Mouse (Mus musculus) embryonic facial prominence, embryonic 14.5 days (tissue): ENCODE results near the gene Top1. TPM values are rescaled to one million over a fixed set of nuclear protein-coding genes. Genes with fewer than 3 reads are reported as not detected.

Source experiments
- ATAC-seq: fragments of 200-750 bp; cut with Nextera tagmentation; 2 replicates; pipeline ENCODE4 v1.8.0; 2017; ENCODE audit warnings: low read depth, moderate number of reproducible peaks, moderate TSS enrichment
- DNase-seq: peaks from one replicate; pipeline ENCODE4 v3.0.0-alpha.2; 2015; ENCODE audit warnings: low spot score
- H3K27ac ChIP-seq: fragments of 300-500 bp; sonication (generic); replicated peaks from 2 replicates; pipeline ENCODE4 v1.5.1; 2014; ENCODE audit warnings: low read depth, mild to moderate bottlenecking, low read length, moderate library complexity
- H3K27me3 ChIP-seq: fragments of 300-500 bp; sonication (generic); replicated peaks from 2 replicates; pipeline ENCODE4 v1.6.1; 2014; ENCODE audit warnings: low read length; ENCODE audit not compliant: control insufficient read depth, insufficient read depth
- H3K36me3 ChIP-seq: fragments of 300-500 bp; sonication (generic); 2 replicates; pipeline ENCODE4 v1.6.1; 2014; ENCODE audit warnings: low read length, mixed read lengths; ENCODE audit not compliant: control insufficient read depth, insufficient read depth
- H3K4me1 ChIP-seq: fragments of 300-500 bp; sonication (generic); 2 replicates; pipeline ENCODE4 v1.6.1; 2014; ENCODE audit warnings: antibody characterized with exemption, low read length; ENCODE audit not compliant: control insufficient read depth, insufficient read depth
- H3K4me2 ChIP-seq: fragments of 300-500 bp; sonication (generic); 2 replicates; pipeline ENCODE4 v1.6.1; 2014; ENCODE audit warnings: low read depth, mild to moderate bottlenecking, low read length, moderate library complexity, mixed read lengths
- H3K4me3 ChIP-seq: fragments of 300-500 bp; sonication (generic); 2 replicates; pipeline ENCODE4 v1.5.1; 2014; ENCODE audit warnings: low read depth, mild to moderate bottlenecking, low read length
- H3K9ac ChIP-seq: fragments of 300-500 bp; sonication (generic); 2 replicates; pipeline ENCODE4 v1.6.1; 2014; ENCODE audit warnings: low read depth, mild to moderate bottlenecking, low read length, moderate library complexity, mixed read lengths
- H3K9me3 ChIP-seq: fragments of 300-500 bp; sonication (generic); 2 replicates; pipeline ENCODE4 v1.6.1; 2016; ENCODE audit warnings: low read length; ENCODE audit not compliant: control insufficient read depth
- WGBS: fragments of 180-500 bp; shearing (Covaris S2); extraction: QIAGEN DNeasy Blood & Tissue Kit; methylation state at CpG from one replicate; pipeline ENCODE4 v1.1.7; 2014; 5-methylcytosine and 5-hydroxymethylcytosine counted together
- polyA plus RNA-seq: library from polyadenylated mRNA; unstranded; fragments of >200 nt; fragmentation: Nextera tagmentation; extraction: Ambion mirVana; gene quantifications from 2 replicates; pipeline ENCODE4 v1.2.1, GENCODE M21; 2014

Gene Top1
- polyA plus RNA-seq, 1 experiment from 2014 or later, result 64.0 TPM

DNA sequence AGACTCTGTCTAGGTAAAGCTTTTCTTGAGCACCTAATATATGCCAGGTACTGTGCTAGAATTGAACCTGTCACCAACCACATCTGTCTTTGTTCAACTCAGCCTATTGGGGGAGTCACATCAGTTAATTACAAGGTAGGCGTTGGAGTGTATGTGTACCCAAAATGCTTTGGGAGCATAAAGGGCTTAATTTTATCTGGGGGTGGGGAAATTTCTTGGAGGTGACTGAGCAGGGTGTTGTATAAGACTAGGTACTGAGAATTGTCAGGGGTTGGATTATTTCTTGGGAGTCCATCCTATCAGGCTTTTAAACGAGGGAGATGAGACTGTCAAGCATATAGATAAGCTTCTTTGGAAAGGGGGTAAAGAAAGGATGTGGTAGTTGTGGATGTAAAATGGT, 2.4 kb downstream of the Top1 start:
- Histone ChIP-seq H3K4me3 (peak overlapping the region; percentile 100), H3K4me1 (peaks cover 30% of the 10 kb centered on the region), H3K9me3 (no peaks in the 10 kb centered on the region), H3K27ac (no peak overlapping the region), H3K27me3 (no peaks in the 10 kb centered on the region), H3K9ac (peak overlapping the region; percentile 99; the same call in 1 of the 2 replicates), H3K36me3 (peaks cover 5% of the 10 kb centered on the region), H3K4me2 (peak overlapping the region; percentile 61)
- ATAC-seq, result no peak
- 42% methylated on average over 2 of the region's 2 CpGs for WGBS
- DNase-seq, result no peak

DNA sequence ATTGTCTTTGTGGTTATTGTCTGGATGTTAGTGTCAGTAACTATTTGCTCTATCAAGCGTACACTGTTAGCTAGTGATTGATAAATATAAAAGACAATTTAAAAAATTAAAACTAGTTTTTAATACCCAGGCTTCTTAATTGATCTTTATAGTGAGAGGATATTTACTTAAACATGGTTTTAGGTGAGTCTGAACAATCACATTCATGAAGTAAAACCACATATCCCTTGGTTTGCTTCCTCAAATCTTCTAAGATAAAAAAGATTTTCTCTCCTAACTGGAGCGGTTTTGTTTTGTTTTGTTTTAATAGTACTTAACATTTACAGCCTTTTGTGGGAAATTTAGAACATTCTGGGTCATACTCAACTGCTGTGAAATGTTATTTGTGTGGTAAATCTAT, 3.4 kb downstream of the Top1 start:
- Histone ChIP-seq H3K9ac (peak overlapping the region; percentile 46), H3K4me2 (peak overlapping the region; percentile 61), H3K27ac (no peak overlapping the region; the same call in 1 of the 2 replicates), H3K9me3 (no peaks in the 10 kb centered on the region), H3K4me3 (peak overlapping the region; percentile 100), H3K4me1 (peaks cover 30% of the 10 kb centered on the region), H3K36me3 (peaks cover 9% of the 10 kb centered on the region), H3K27me3 (no peaks in the 10 kb centered on the region)
- ATAC-seq, result no peak
- 79% methylated on average over 2 of the region's 2 CpGs for WGBS
- DNase-seq, result no peak

DNA sequence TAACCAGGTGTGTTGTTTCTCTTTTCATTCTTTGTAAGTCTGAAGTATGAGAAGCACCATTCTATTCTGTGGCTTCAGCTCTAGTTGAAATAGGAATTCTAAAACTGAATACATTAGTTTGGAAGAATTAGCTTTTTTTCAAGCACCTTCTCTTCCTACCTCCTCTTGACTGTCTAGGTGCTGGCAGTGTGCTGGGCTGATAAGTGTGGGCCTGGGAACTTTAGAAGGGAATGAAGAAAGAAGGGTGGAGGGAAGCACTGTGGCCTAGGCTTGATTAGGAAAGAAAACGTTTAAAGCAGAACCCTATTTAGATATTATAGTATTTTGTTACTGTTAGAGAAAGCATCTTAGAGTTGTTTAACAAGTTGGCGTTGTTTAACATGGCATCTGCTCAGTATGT, 5.5 kb downstream of the Top1 start:
- Histone ChIP-seq H3K9ac (no peak overlapping the region), H3K4me2 (no peak overlapping the region), H3K27ac (no peak overlapping the region), H3K27me3 (no peaks in the 10 kb centered on the region), H3K9me3 (no peaks in the 10 kb centered on the region), H3K4me1 (peaks cover 30% of the 10 kb centered on the region), H3K4me3 (no peak overlapping the region), H3K36me3 (peaks cover 25% of the 10 kb centered on the region)
- 63% methylated on average over 2 of the region's 2 CpGs for WGBS
- no peak for ATAC-seq
- DNase-seq, result no peak

DNA sequence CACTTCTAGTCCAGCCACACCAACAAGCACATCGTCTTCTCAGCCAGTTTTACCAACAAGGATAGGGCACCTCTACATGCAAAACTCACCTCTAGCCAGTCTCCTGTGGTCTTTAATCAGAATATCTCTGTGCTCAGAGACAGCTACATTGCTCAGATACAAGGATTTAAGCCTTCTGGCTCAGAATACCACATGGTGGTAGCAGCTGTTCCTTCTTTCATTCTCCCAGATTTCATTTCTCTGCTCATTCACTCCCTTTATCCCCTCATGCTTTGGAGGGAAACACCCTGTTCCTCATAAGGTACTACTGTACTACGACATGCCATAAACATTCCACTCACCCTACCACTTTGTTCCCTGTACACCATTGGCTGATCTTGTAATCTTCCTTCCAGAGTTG, 7.5 kb downstream of the Top1 start:
- Histone ChIP-seq H3K27me3 (no peaks in the 10 kb centered on the region), H3K9me3 (no peaks in the 10 kb centered on the region), H3K4me1 (peaks cover 22% of the 10 kb centered on the region), H3K4me3 (no peak overlapping the region), H3K4me2 (no peak overlapping the region), H3K36me3 (peaks cover 27% of the 10 kb centered on the region), H3K27ac (no peak overlapping the region), H3K9ac (no peak overlapping the region)
- ATAC-seq (no peak), DNase-seq (no peak)
- WGBS, result 83% methylated on average over 2 of the region's 2 CpGs

DNA sequence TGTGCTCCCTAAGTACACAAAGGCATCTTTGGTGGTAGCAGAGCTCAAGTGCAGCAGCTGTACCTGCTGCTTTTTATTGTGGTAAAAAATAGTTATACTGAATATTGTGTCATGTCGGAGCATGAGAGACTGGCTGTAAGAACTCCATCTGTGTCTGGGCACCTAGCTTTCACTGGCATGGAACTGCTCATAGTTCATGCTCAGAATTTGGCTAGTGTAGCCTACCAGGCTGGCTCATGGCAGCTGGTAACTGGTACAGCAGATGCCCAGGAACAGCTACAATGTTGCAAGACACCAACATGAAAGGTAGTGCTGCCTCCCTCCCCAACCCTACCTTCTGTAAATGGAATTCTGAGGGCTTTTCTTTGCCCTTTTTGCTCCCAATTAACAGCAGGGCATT, 9.9 kb downstream of the Top1 start:
- no peak overlapping the region for H3K4me3 ChIP-seq

DNA sequence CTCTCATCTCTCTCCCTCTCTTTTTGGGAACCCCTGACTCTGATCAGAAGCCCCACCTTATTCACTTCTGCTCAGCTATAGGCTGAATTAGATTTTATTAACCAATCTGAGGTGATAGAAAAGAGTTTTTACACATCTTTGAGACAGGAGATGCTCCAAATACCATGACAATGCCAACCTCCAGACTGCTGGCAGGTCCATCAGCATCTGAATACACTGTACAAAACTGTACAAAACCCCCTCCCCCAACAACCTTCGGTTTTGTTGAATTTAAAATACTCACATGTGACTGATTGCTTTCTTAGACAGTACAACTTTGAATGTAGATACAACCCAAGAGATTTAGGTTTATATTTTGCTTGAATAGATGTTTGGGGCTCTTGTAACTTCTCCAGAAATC, 10.5 kb downstream of the Top1 start:
- ATAC-seq (no peak), DNase-seq (no peak)
- no peak overlapping the region for H3K27ac ChIP-seq
- no peak overlapping the region for H3K4me3 ChIP-seq
- H3K9me3 ChIP-seq, result no peaks in the 10 kb centered on the region
- peaks cover 2% of the 10 kb centered on the region; the same call in 1 of the 2 replicates for H3K4me1 ChIP-seq
- H3K4me2 ChIP-seq, result no peak overlapping the region
- H3K36me3 ChIP-seq, result peaks cover 33% of the 10 kb centered on the region
- H3K9ac ChIP-seq, result no peak overlapping the region
- no peaks in the 10 kb centered on the region for H3K27me3 ChIP-seq
- WGBS, result 91% methylated on average over 1 of the region's 1 CpGs

More for the DNA sequence above, 9.9 kb downstream of the Top1 start:
- no peak for DNase-seq
- WGBS, result 92% methylated on average over 1 of the region's 1 CpGs
- Histone ChIP-seq H3K36me3 (peaks cover 31% of the 10 kb centered on the region), H3K27me3 (no peaks in the 10 kb centered on the region), H3K4me1 (peaks cover 7% of the 10 kb centered on the region; the same call in 1 of the 2 replicates), H3K27ac (no peak overlapping the region), H3K9ac (no peak overlapping the region), H3K4me2 (no peak overlapping the region), H3K9me3 (no peaks in the 10 kb centered on the region)
- no peak for ATAC-seq

DNA sequence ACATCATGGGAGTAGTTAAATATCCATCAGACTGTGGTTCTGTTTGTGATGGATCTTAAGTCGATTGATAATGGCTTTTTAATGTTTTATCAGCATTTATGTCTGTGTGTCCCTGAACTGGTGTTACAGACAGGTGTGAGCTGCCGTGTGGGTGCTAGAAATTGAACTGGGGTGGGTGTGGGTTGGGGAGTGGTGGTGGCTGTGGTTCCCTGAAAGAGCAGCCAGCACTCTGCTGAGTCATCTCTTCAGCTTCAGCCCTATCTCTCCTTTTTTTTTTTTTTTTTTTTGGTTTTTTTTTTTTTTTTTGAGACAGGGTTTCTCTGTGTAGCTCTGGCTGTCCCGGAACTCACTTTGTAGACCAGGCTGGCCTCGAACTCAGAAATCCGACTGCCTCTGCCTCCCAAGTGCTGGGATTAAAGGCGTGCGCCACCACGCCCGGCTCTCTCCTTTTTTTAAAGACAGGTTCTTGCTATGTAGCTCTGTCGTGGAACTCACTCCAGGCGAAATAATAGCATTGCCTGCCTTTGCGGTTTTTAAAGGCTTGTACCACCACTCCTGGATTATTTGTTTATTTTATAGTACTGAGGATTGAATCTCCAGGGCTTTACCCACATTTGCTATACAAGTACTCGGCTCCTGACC, 12.2 kb downstream of the Top1 start:
- Histone ChIP-seq H3K4me2 (no peak overlapping the region), H3K4me1 (no peaks in the 10 kb centered on the region), H3K27me3 (no peaks in the 10 kb centered on the region), H3K36me3 (peaks cover 38% of the 10 kb centered on the region), H3K4me3 (no peak overlapping the region), H3K27ac (no peak overlapping the region), H3K9ac (no peak overlapping the region), H3K9me3 (no peaks in the 10 kb centered on the region)
- WGBS, result 93% methylated on average over 13 of the region's 13 CpGs
- ATAC-seq, result no peak
- DNase-seq, result no peak

DNA sequence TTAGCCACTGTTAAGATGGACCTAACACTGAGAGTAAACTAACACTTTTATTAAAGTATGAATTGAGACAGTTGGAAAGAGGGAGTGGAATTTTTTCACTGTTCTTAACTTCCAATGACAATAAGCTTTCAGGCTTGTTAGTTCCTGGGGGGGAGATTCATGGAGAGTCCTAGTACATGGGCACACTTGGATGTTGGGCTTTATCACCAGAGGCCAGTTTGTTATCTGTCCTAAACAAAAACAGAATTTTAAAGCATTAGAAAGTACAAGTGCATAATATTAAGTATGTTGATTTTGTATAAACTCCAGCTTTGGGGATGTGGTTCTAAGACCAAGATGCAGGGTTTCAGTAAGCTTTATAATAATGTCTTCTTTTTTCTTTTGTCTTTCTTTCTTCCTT, 13.1 kb downstream of the Top1 start:
- no peak for ATAC-seq
- H3K36me3 ChIP-seq, result peaks cover 32% of the 10 kb centered on the region
- H3K9me3 ChIP-seq, result no peaks in the 10 kb centered on the region
- no peak overlapping the region for H3K4me3 ChIP-seq
- no peaks in the 10 kb centered on the region for H3K4me1 ChIP-seq
- H3K4me2 ChIP-seq, result no peak overlapping the region
- H3K9ac ChIP-seq, result no peak overlapping the region
- H3K27ac ChIP-seq, result no peak overlapping the region
- DNase-seq, result no peak
- H3K27me3 ChIP-seq, result no peaks in the 10 kb centered on the region

DNA sequence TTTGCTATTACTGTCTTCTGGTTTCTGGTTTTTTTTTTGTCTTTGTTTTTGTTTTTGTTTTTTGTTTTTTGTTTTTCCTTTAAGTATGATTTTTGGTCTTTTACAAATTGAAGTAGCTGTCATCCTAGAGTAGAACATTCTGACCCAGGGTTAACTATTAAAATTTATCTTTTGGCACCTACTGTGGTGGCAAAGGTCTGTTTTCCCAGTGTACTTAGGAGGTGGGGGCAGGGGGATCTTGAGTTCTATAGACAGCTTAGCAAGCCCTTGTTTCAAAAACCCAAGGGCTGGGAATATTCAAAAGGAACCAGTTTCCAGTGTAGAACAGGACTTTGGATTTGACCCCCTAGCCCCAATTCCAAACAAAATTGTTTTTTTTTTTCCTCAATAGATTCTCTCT, 18.7 kb downstream of the Top1 start:
- H3K4me1 ChIP-seq, result no peaks in the 10 kb centered on the region
- no peaks in the 10 kb centered on the region for H3K9me3 ChIP-seq
- H3K27me3 ChIP-seq, result no peaks in the 10 kb centered on the region
- no peak for ATAC-seq
- H3K4me3 ChIP-seq, result no peak overlapping the region
- H3K27ac ChIP-seq, result no peak overlapping the region
- H3K36me3 ChIP-seq, result peaks cover 14% of the 10 kb centered on the region
- no peak for DNase-seq
- no peak overlapping the region for H3K4me2 ChIP-seq
- no peak overlapping the region for H3K9ac ChIP-seq
